Comparison of ENCODE assay signal across 14 mouse cellular contexts in the genomic region with DNA sequence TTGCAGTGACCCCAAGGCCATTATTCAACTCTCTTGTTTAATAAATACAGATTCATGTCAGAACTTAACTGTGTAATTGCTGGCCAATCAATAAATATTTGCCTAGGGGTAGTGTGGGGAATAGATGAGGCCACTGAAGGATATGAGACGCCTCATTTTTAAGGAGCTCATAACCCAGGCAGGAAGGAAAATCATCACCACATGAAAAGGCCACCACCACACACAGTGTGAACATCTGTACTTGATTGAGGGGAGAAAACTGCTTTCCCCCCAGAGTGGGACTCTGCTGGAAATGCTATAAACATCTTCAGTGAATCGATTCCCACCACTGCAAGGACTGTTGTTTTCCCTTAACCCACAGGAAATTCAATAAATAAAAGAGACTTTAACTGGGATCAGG.
DNase-seq lines count a peak whose midpoint lies in the region; ATAC-seq and TF ChIP-seq lines count a peak whose summit lies in the region.
"Had no signal": no experiment of that assay in that cellular context is flagged by ENCODE, and none has a peak within 500 bp of the region (broad histone marks: within the 10 kb centered on the region; RNA-seq: fewer than 3 reads in every experiment).

No protein-coding gene starts in this region.

- H3K4me2 ChIP-seq in limb, embryonic 14.5 days (replicated peaks; ENCODE audit: low read depth, low read length, severe bottlenecking), result no peak overlapping the region
- H3K4me2 ChIP-seq in liver, embryonic 12.5 days, result no peak overlapping the region
- H3K4me2 ChIP-seq: heart, embryonic 13.5 days; liver, embryonic 15.5 days had no signal

- intact Hi-C loops in left cerebral cortex, adult 2 months (cut with DNase I), result loop anchor here (5.0 kb wide), 1 partner anchor 71 kb away; a partner anchor contains a TSS
- intact Hi-C loops in left cerebral cortex, postnatal 14 days (cut with DNase I), result loop anchor here (5.0 to 10.0 kb wide), 2 partner anchors 71 to 162 kb away; a partner anchor contains a TSS

- no peaks in the 10 kb centered on the region for H3K9me3 ChIP-seq in limb, embryonic 14.5 days (ENCODE audit: control insufficient read depth, low read length)
- no peaks in the 10 kb centered on the region for H3K9me3 ChIP-seq in liver, embryonic 12.5 days (replicated peaks)
- H3K9me3 ChIP-seq: heart, embryonic 13.5 days; liver, embryonic 15.5 days had no signal

- no peak for DNase-seq in left cerebral cortex, adult 2 months (ENCODE audit: extremely low spot score in 1 of 2, low spot score in 2 of 2)
- no peak for DNase-seq in left cerebral cortex, postnatal 14 days (ENCODE audit: low spot score in 2 of 2)
- DNase-seq in embryo, embryonic 10.5 days (ENCODE audit: low spot score), result peak; percentile 57
- DNase-seq in limb, embryonic 14.5 days (ENCODE audit: low spot score), result peak; percentile 57
- no peak for DNase-seq in liver
- DNase-seq: adrenal gland, adult 2 months; B cell, adult 2 months; cerebellum, adult 8-10 months; kidney, adult 9 months had no signal

- no peak for TF ChIP-seq POLR2A in embryonic fibroblast, embryonic 13.5 days (IDR thresholded peaks at IDR 0.05; ENCODE audit: low read depth, low read length)
- no peak for TF ChIP-seq POLR2A in limb, embryonic 14.5 days (IDR thresholded peaks at IDR 0.05; ENCODE audit: borderline replicate concordance, extremely low read depth, insufficient read depth, insufficient read length)

- ATAC-seq in limb, embryonic 14.5 days (ENCODE audit: low FRiP score, low read depth), result peak; percentile 79; the same call in 1 of the 2 replicates
- no peak for ATAC-seq in erythroblast, adult 5-6 weeks (replicated peaks; ENCODE audit: low FRiP score, poor library complexity, severe bottlenecking)
- ATAC-seq in liver, embryonic 12.5 days, result no peak

- no peaks in the 10 kb centered on the region for H3K27me3 ChIP-seq in limb, embryonic 14.5 days (ENCODE audit: control insufficient read depth, insufficient read depth, low read length)
- H3K27me3 ChIP-seq in liver, embryonic 12.5 days (replicated peaks), result no peaks in the 10 kb centered on the region
- H3K27me3 ChIP-seq: heart, embryonic 13.5 days; liver, embryonic 15.5 days had no signal

- H3K9ac ChIP-seq in limb, embryonic 14.5 days (ENCODE audit: low read depth, low read length, severe bottlenecking), result no peak overlapping the region
- no peak overlapping the region for H3K9ac ChIP-seq in liver, embryonic 12.5 days
- H3K9ac ChIP-seq: heart, embryonic 13.5 days; liver, embryonic 15.5 days had no signal

- H3K4me1 ChIP-seq in embryonic fibroblast, embryonic 13.5 days (ENCODE audit: control insufficient read depth, insufficient read depth, low read length), result peaks cover 11% of the 10 kb centered on the region
- H3K4me1 ChIP-seq in limb, embryonic 14.5 days (ENCODE audit: control insufficient read depth, insufficient read depth, low read length), result peaks cover 15% of the 10 kb centered on the region
- H3K4me1 ChIP-seq in liver, embryonic 12.5 days, result no peaks in the 10 kb centered on the region
- H3K4me1 ChIP-seq: heart, embryonic 13.5 days; liver, embryonic 15.5 days had no signal

- H3K27ac ChIP-seq in left cerebral cortex, adult 2 months, result peak overlapping the region; percentile 33; the same call in 1 of the 2 replicates
- H3K27ac ChIP-seq in embryonic fibroblast, embryonic 13.5 days (ENCODE audit: insufficient read depth, low read length), result peak overlapping the region; percentile 41
- no peak overlapping the region; the same call in 1 of the 2 replicates for H3K27ac ChIP-seq in limb, embryonic 14.5 days (replicated peaks; ENCODE audit: low read depth, low read length)
- no peak overlapping the region for H3K27ac ChIP-seq in liver, embryonic 12.5 days
- H3K27ac ChIP-seq: heart, embryonic 13.5 days; liver, embryonic 15.5 days had no signal

- 8% methylated on average over 2 of the region's 2 CpGs for WGBS in limb, embryonic 14.5 days
- 40% methylated on average over 2 of the region's 2 CpGs for WGBS in liver, embryonic 12.5 days (ENCODE audit: insufficient replicate concordance)

- H3K4me3 ChIP-seq in left cerebral cortex, adult 2 months, result no peak overlapping the region
- H3K4me3 ChIP-seq in embryonic fibroblast, embryonic 13.5 days (ENCODE audit: insufficient read depth, low read length), result no peak overlapping the region
- H3K4me3 ChIP-seq in limb, embryonic 14.5 days (replicated peaks; ENCODE audit: low read length), result no peak overlapping the region
- no peak overlapping the region for H3K4me3 ChIP-seq in liver, embryonic 12.5 days
- H3K4me3 ChIP-seq: heart, embryonic 13.5 days; liver, embryonic 15.5 days had no signal

- H3K36me3 ChIP-seq in limb, embryonic 14.5 days (ENCODE audit: control insufficient read depth, insufficient read depth, low read length), result no peaks in the 10 kb centered on the region
- H3K36me3 ChIP-seq in liver, embryonic 12.5 days, result no peaks in the 10 kb centered on the region
- H3K36me3 ChIP-seq: heart, embryonic 13.5 days; liver, embryonic 15.5 days had no signal

- TF ChIP-seq CTCF in left cerebral cortex, adult 2 months (IDR thresholded peaks at IDR 0.05), result no peak
- TF ChIP-seq CTCF in embryonic fibroblast, embryonic 13.5 days (IDR thresholded peaks at IDR 0.05; ENCODE audit: borderline replicate concordance, insufficient read depth, low read length), result no peak

Comparison
In these comparisons a context has a peak if more than half of its experiments do, and no peak if none do; other contexts are left out.
1. DNase-seq: peak in embryo, embryonic 10.5 days (single experiment) and limb, embryonic 14.5 days (single experiment); none in left cerebral cortex, adult 2 months (0 of 2), left cerebral cortex, postnatal 14 days (0 of 2) and liver (single experiment).
2. H3K27ac ChIP-seq: peak in left cerebral cortex, adult 2 months (single experiment) and embryonic fibroblast, embryonic 13.5 days (single experiment); none in limb, embryonic 14.5 days (single experiment) and liver, embryonic 12.5 days (single experiment).